Mouse (Mus musculus) CH12.LX (cell line): Measurements from ENCODE around the gene Sept12. TPM values are rescaled to one million over a fixed set of nuclear protein-coding genes. Genes with fewer than 3 reads are reported as not detected.

ENCODE experiments used
- DNase-seq: peaks from one replicate; pipeline ENCODE4 v3.0.0-alpha.2; 2013; ENCODE audit errors: extremely low read depth
- H3K27ac ChIP-seq: 2 replicates; pipeline ENCODE4 v1.5.1; 2012; ENCODE audit warnings: low read depth, mild to moderate bottlenecking, control low read depth, moderate library complexity; ENCODE audit not compliant: insufficient read depth
- H3K27me3 ChIP-seq: replicated peaks from 2 replicates; pipeline ENCODE3; 2012; ENCODE audit warnings: inconsistent platforms
- H3K36me3 ChIP-seq, 2 experiments: replicated peaks in 1 of 2; 2 replicates each; pipeline versions ENCODE3 to v1.6.1; 2012; ENCODE audit warnings: inconsistent platforms in 1 of 2, low read length in 1 of 2, mild to moderate bottlenecking in 1 of 2, mixed read lengths in 1 of 2, moderate library complexity in 1 of 2; ENCODE audit not compliant: control insufficient read depth in 1 of 2, insufficient read depth in 1 of 2
- H3K4me1 ChIP-seq, 2 experiments: 2 replicates each; pipeline ENCODE4 v1.6.1; 2012; ENCODE audit warnings: inconsistent platforms in 1 of 2, moderate library complexity in 1 of 2; ENCODE audit not compliant: insufficient read depth in 2 of 2, control insufficient read depth in 1 of 2
- H3K4me2 ChIP-seq: 2 replicates; pipeline ENCODE4 v1.6.1; 2012; ENCODE audit warnings: low read depth, mild to moderate bottlenecking, control low read depth; ENCODE audit not compliant: poor library complexity, insufficient read depth, severe bottlenecking
- H3K4me3 ChIP-seq, 3 experiments: fragments of 150-350 bp in 1 of 3; sonication (generic) in 1 of 3; replicated peaks in 1 of 3; 2 replicates each; pipeline versions ENCODE3 to v1.5.1; 2011 to 2012; ENCODE audit warnings: low read depth in 2 of 3, low read length in 2 of 3, mild to moderate bottlenecking in 2 of 3, moderate library complexity in 2 of 3, control low read depth in 1 of 3, improper control_type of control experiment in 1 of 3, inconsistent platforms in 1 of 3, mixed read lengths in 1 of 3; ENCODE audit not compliant: poor library complexity in 1 of 3
- H3K79me2 ChIP-seq: replicated peaks from 2 replicates; pipeline ENCODE4 v1.6.1; 2012; ENCODE audit warnings: mild to moderate bottlenecking, moderate library complexity; ENCODE audit not compliant: control insufficient read depth, poor library complexity, insufficient read depth, severe bottlenecking; ENCODE audit errors: extremely low read depth
- H3K9ac ChIP-seq: 2 replicates; pipeline ENCODE4 v1.6.1; 2012; ENCODE audit warnings: low read depth, mild to moderate bottlenecking, control low read depth, moderate library complexity; ENCODE audit not compliant: insufficient read depth
- H3K9me3 ChIP-seq: replicated peaks from 2 replicates; pipeline ENCODE3; 2012; ENCODE audit warnings: low read length, inconsistent platforms, mixed read lengths
- CHD2 ChIP-seq: IDR thresholded peaks from 2 replicates; pipeline ENCODE4 v1.6.1; 2011; ENCODE audit warnings: low read length, improper control_type of control experiment
- CTCF ChIP-seq, 2 experiments: IDR thresholded peaks in 1 of 2; conservative IDR thresholded peaks in 1 of 2; 2 replicates each; pipeline ENCODE4 v1.5.1; 2011 to 2012; ENCODE audit warnings: low read depth in 2 of 2, low read length in 2 of 2, improper control_type of control experiment in 1 of 2, inconsistent platforms in 1 of 2, mild to moderate bottlenecking in 1 of 2, moderate library complexity in 1 of 2
- ELF1 ChIP-seq: IDR thresholded peaks from 2 replicates; pipeline ENCODE4 v1.6.1; 2014; ENCODE audit warnings: low read depth, mild to moderate bottlenecking, inconsistent platforms, low read length, improper control_type of control experiment
- EP300 ChIP-seq: IDR thresholded peaks from 2 replicates; pipeline ENCODE4 v1.6.1; 2011; ENCODE audit warnings: low read length, improper control_type of control experiment
- IRF4 ChIP-seq: IDR thresholded peaks from 2 replicates; pipeline ENCODE4 v1.6.1; 2014; ENCODE audit warnings: low read depth, mild to moderate bottlenecking, inconsistent platforms, low read length, improper control_type of control experiment
- KAT2A ChIP-seq: IDR thresholded peaks from 2 replicates; pipeline ENCODE4 v1.6.1; 2012; ENCODE audit warnings: low read length, improper control_type of control experiment, inconsistent platforms; ENCODE audit not compliant: insufficient replicate concordance
- MAFK ChIP-seq: IDR thresholded peaks from 2 replicates; pipeline ENCODE4 v1.6.1; 2011; ENCODE audit warnings: low read length, improper control_type of control experiment; ENCODE audit not compliant: insufficient replicate concordance
- MAX ChIP-seq: IDR thresholded peaks from 2 replicates; pipeline ENCODE4 v1.6.1; 2011; ENCODE audit warnings: low read length, improper control_type of control experiment
- MXI1 ChIP-seq: IDR thresholded peaks from 2 replicates; pipeline ENCODE4 v1.6.1; 2011; ENCODE audit warnings: mild to moderate bottlenecking, low read depth, low read length, improper control_type of control experiment
- MYC ChIP-seq: IDR thresholded peaks from 2 replicates; pipeline ENCODE4 v1.6.1; 2011; ENCODE audit warnings: low read depth, mild to moderate bottlenecking, improper control_type of control experiment, low read length
- POLR2A ChIP-seq: IDR thresholded peaks from 2 replicates; pipeline ENCODE4 v1.6.1; 2011; ENCODE audit warnings: low read depth, mild to moderate bottlenecking, improper control_type of control experiment, low read length
- RAD21 ChIP-seq: IDR thresholded peaks from 2 replicates; pipeline ENCODE4 v1.6.1; 2011; ENCODE audit warnings: low read depth, mild to moderate bottlenecking, low read length, improper control_type of control experiment, moderate library complexity
- SIN3A ChIP-seq: IDR thresholded peaks from 2 replicates; pipeline ENCODE4 v1.6.1; 2012; ENCODE audit warnings: low read length, improper control_type of control experiment, inconsistent platforms
- SMC3 ChIP-seq: IDR thresholded peaks from 2 replicates; pipeline ENCODE4 v1.6.1; 2011; ENCODE audit warnings: low read depth, low read length, improper control_type of control experiment
- UBTF ChIP-seq: IDR thresholded peaks from 2 replicates; pipeline ENCODE4 v1.6.1; 2012; ENCODE audit warnings: low read depth, mild to moderate bottlenecking, inconsistent platforms, low read length, improper control_type of control experiment, moderate library complexity
- USF1 ChIP-seq: IDR thresholded peaks from 2 replicates; pipeline ENCODE4 v1.6.1; 2014; ENCODE audit warnings: low read depth, mild to moderate bottlenecking, inconsistent platforms, low read length, improper control_type of control experiment
- USF2 ChIP-seq: conservative IDR thresholded peaks from 2 replicates; pipeline ENCODE4 v1.6.1; 2011; ENCODE audit warnings: low read depth, low read length, improper control_type of control experiment
- ZC3H11A ChIP-seq: IDR thresholded peaks from 2 replicates; pipeline ENCODE4 v1.6.1; 2012; ENCODE audit warnings: low read depth, mild to moderate bottlenecking, inconsistent platforms, low read length, improper control_type of control experiment
- ZKSCAN1 ChIP-seq: IDR thresholded peaks from 2 replicates; pipeline ENCODE4 v1.6.1; 2012; ENCODE audit warnings: low read depth, inconsistent platforms, low read length, improper control_type of control experiment, borderline replicate concordance
- ZMIZ1 ChIP-seq: IDR thresholded peaks from 2 replicates; pipeline ENCODE4 v1.6.1; 2012; ENCODE audit warnings: low read depth, mild to moderate bottlenecking, inconsistent platforms, low read length, improper control_type of control experiment
- ZNF384 ChIP-seq: IDR thresholded peaks from 2 replicates; pipeline ENCODE4 v1.6.1; 2012; ENCODE audit warnings: low read depth, low read length, improper control_type of control experiment, inconsistent platforms
- dilution Hi-C: fragments of 300-500 bp; cut with MboI; formaldehyde crosslinking; loops from 2 replicates; pipeline ENCODE4 v1.14.3; 2020; ENCODE audit warnings: low sequenced_read_pairs; ENCODE audit not compliant: extremely low pct_unique_long_range_greater_than_20kb, extremely low pct_ligation_motif_present
- in situ Hi-C: fragments of 300-500 bp; cut with MboI; formaldehyde crosslinking; loops from 3 replicates; pipeline ENCODE4 v1.14.3; 2019; ENCODE audit warnings: low sequenced_read_pairs, low pct_ligation_motif_present, low pct_unique_long_range_greater_than_20kb, mixed read lengths
- polyA plus RNA-seq: library from polyadenylated mRNA; unstranded; fragments of >175 nt; gene quantifications from 2 replicates; pipeline ENCODE4 v1.2.1, GENCODE M21; 2012; ENCODE audit warnings: low read depth; ENCODE audit not compliant: insufficient read length
- total RNA-seq, 2 experiments: library from RNA; depleted of rRNA; stranded (reverse); fragments of 300-350 nt in 1 of 2; fragments of >200 nt in 1 of 2; gene quantifications; 2 replicates each; pipeline ENCODE4 v1.2.3; 2012 to 2014

Sept12 gene
- total and polyA plus RNA-seq, 3 experiments = 0.13 TPM; not detected in 2

- Histone ChIP-seq H3K27ac (no peak overlapping the region), H3K9ac (no peak overlapping the region), H3K27me3 (no peaks in the 10 kb centered on the region), H3K36me3 (no peaks in the 10 kb centered on the region), H3K4me2 (no peak overlapping the region), H3K4me1 (peaks cover 0 to 11% of the 10 kb centered on the region in 2 experiments; a peak in 2 of 4 replicates), H3K4me3 (no peak overlapping the region), H3K9me3 (no peaks in the 10 kb centered on the region), H3K79me2 (no peaks in the 10 kb centered on the region)
- dilution Hi-C loops (no loop called here), in situ Hi-C loops (no loop called here)
- TF ChIP-seq MXI1 (no peak), KAT2A (no peak), ZNF384 (no peak), EP300 (no peak), ZKSCAN1 (no peak), MAFK (no peak), CHD2 (no peak), MYC (no peak)
- no peak for DNase-seq
Observed at GRCm38 (mm10) chr16:4993276-4993675, 4.4 kb downstream of the Sept12 start.

GRCm38 (mm10) chr16:4984717-4985116 is 12.9 kb downstream of the Sept12 start:
- no peak overlapping the region for H3K27ac ChIP-seq
- no peak for TF ChIP-seq POLR2A
- no peaks in the 10 kb centered on the region for H3K36me3 ChIP-seq
- no peak overlapping the region for H3K4me3 ChIP-seq
- no peak for DNase-seq
- dilution Hi-C loops = no loop called here
- peaks cover 3% of the 10 kb centered on the region for H3K9me3 ChIP-seq
- no peak overlapping the region for H3K4me2 ChIP-seq
- no peak overlapping the region for H3K9ac ChIP-seq
- in situ Hi-C loops = loop anchor here (5.0 kb wide), 1 partner anchor 158 kb away; no protein-coding TSS in a partner anchor
- peaks cover 0 to 17% of the 10 kb centered on the region in 2 experiments; a peak in 2 of 4 replicates for H3K4me1 ChIP-seq
- no peaks in the 10 kb centered on the region for H3K27me3 ChIP-seq
- H3K79me2 ChIP-seq = no peaks in the 10 kb centered on the region

- Histone ChIP-seq H3K4me3 (no peak overlapping the region), H3K4me1 (peaks cover 0 to 6% of the 10 kb centered on the region in 2 experiments; a peak in 1 of 4 replicates), H3K9ac (no peak overlapping the region), H3K27ac (no peak overlapping the region), H3K36me3 (no peaks in the 10 kb centered on the region), H3K27me3 (no peaks in the 10 kb centered on the region), H3K79me2 (no peaks in the 10 kb centered on the region), H3K4me2 (no peak overlapping the region), H3K9me3 (no peaks in the 10 kb centered on the region)
- peak; percentile 73 for DNase-seq
- no peak for TF ChIP-seq UBTF
- no peak for TF ChIP-seq ELF1
- no peak for TF ChIP-seq USF2
- no peak for TF ChIP-seq USF1
- TF ChIP-seq IRF4 = peak; percentile 46; the same call in 1 of the 2 replicates
- peak; percentile 60 to 88 for TF ChIP-seq CTCF (conservative IDR thresholded peaks at IDR 0.05 in 1 of 2, IDR thresholded peaks at IDR 0.05 in 1 of 2; ENCODE audit: low read depth in 2 of 2, low read length in 2 of 2)
- TF ChIP-seq RAD21 = peak; percentile 69
- TF ChIP-seq ZMIZ1 = no peak
- TF ChIP-seq KAT2A = 0 out of 2 replicates have a peak, but pooled peaks have one; percentile 25
- peak; percentile 30; the same call in 1 of the 2 replicates for TF ChIP-seq SIN3A
- peak; percentile 60 for TF ChIP-seq MAX
- TF ChIP-seq ZNF384 = peak; percentile 87
- 0 out of 2 replicates have a peak, but pooled peaks have one; percentile 50 for TF ChIP-seq MYC
- peak; percentile 91 for TF ChIP-seq SMC3
- TF ChIP-seq ZC3H11A = peak; percentile 23; the same call in 1 of the 2 replicates
- dilution Hi-C loops (no loop called here), in situ Hi-C loops (no loop called here)
Observed at GRCm38 (mm10) chr16:4979755-4980380, 17.8 kb downstream of the Sept12 start.
